Mouse (Mus musculus) forebrain, embryonic 15.5 days (tissue): ENCODE measurements around the gene Hoxb7. TPM values are rescaled to one million over a fixed set of nuclear protein-coding genes. Genes with fewer than 3 reads are reported as not detected.

Experiments
- ATAC-seq: fragments of 200-750 bp; cut with Nextera tagmentation; replicated peaks from 2 replicates; pipeline ENCODE4 v1.8.0; 2017; ENCODE audit warnings: mild to moderate bottlenecking, moderate TSS enrichment, moderate library complexity
- H3K27ac ChIP-seq: fragments of 300-500 bp; sonication (generic); replicated peaks from 2 replicates; pipeline ENCODE4 v1.5.1; 2015; ENCODE audit warnings: mild to moderate bottlenecking, inconsistent platforms
- H3K27me3 ChIP-seq: fragments of 300-500 bp; sonication (generic); 2 replicates; pipeline ENCODE4 v1.6.1; 2015; ENCODE audit warnings: inconsistent platforms
- H3K36me3 ChIP-seq: fragments of 300-500 bp; sonication (generic); 2 replicates; pipeline ENCODE4 v1.6.1; 2015; ENCODE audit warnings: mild to moderate bottlenecking, inconsistent platforms
- H3K4me1 ChIP-seq: fragments of 300-500 bp; sonication (generic); 2 replicates; pipeline ENCODE4 v1.6.1; 2015; ENCODE audit warnings: inconsistent platforms
- H3K4me2 ChIP-seq: fragments of 300-500 bp; sonication (generic); replicated peaks from 2 replicates; pipeline ENCODE4 v1.6.1; 2015; ENCODE audit warnings: mild to moderate bottlenecking, inconsistent platforms
- H3K4me3 ChIP-seq: fragments of 300-500 bp; sonication (generic); 2 replicates; pipeline ENCODE4 v1.5.1; 2015; ENCODE audit warnings: mild to moderate bottlenecking, inconsistent platforms
- H3K9ac ChIP-seq: fragments of 300-500 bp; sonication (generic); replicated peaks from 2 replicates; pipeline ENCODE4 v1.6.1; 2015; ENCODE audit warnings: mild to moderate bottlenecking, inconsistent platforms
- H3K9me3 ChIP-seq: fragments of 300-500 bp; sonication (generic); 2 replicates; pipeline ENCODE4 v1.6.1; 2016; ENCODE audit warnings: inconsistent platforms
- WGBS: fragments of 180-500 bp; shearing (Covaris S2); methylation state at CpG from one replicate; pipeline ENCODE4 v1.1.7; 2015; ENCODE audit warnings: mixed read lengths; 5-methylcytosine and 5-hydroxymethylcytosine counted together
- polyA plus RNA-seq: library from polyadenylated mRNA; unstranded; fragments of >200 nt; fragmentation: Nextera tagmentation; extraction: Ambion mirVana; gene quantifications from 2 replicates; pipeline ENCODE4 v1.2.1, GENCODE M21; 2015

The Hoxb7 gene
- polyA plus RNA-seq, 1 experiment from 2014 or later: not detected

DNA sequence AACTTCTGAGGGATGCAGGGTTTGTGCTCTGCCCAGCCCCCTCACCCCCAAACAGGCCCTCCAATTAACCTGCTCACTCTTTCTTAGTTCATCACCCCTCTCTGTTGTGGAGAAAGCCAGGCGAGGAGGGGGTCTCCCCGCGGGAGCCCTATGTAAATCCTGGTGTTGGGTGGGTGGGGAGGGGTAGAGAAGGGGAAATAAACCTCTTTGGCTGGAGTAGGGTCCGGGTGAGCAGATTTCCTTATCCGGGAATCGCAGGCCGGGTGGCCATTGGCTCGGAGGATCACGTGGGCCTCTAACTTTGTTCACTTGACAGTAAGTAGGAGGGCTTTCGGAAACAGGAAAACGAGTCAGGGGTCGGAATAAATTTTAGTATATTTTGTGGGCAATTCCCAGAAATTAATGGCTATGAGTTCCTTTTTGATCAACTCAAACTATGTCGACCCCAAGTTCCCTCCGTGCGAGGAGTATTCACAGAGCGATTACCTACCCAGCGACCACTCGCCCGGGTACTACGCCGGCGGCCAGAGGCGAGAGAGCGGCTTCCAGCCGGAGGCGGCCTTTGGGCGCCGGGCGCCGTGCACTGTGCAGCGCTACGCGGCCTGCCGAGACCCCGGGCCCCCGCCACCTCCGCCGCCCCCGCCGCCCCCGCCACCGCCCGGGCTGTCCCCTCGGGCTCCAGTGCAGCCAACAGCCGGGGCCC is 32.1 kb downstream of the Hoxb7 start:
- Histone ChIP-seq H3K4me1 (peaks cover 5% of the 10 kb centered on the region), H3K4me3 (peak overlapping the region; percentile 10), H3K27me3 (peaks cover 98% of the 10 kb centered on the region), H3K9ac (no peak overlapping the region), H3K9me3 (no peaks in the 10 kb centered on the region), H3K36me3 (no peaks in the 10 kb centered on the region), H3K27ac (no peak overlapping the region), H3K4me2 (peak overlapping the region; percentile 14; the same call in 1 of the 2 replicates)
- ATAC-seq: no peak
- WGBS: under 1% methylated on average over 38 of the region's 45 CpGs

- H3K36me3 ChIP-seq: no peaks in the 10 kb centered on the region
- H3K27ac ChIP-seq: no peak overlapping the region
- H3K27me3 ChIP-seq: peaks cover 98% of the 10 kb centered on the region
- ATAC-seq: no peak
- H3K9ac ChIP-seq: no peak overlapping the region
- peaks cover 5% of the 10 kb centered on the region for H3K4me1 ChIP-seq
- peak overlapping the region; percentile 10; the same call in 1 of the 2 replicates for H3K4me3 ChIP-seq
- peak overlapping the region; percentile 14; the same call in 1 of the 2 replicates for H3K4me2 ChIP-seq
- H3K9me3 ChIP-seq: no peaks in the 10 kb centered on the region
- 1% methylated on average over 29 of the region's 34 CpGs for WGBS
These were observed 32.9 kb downstream of the Hoxb7 start for GRCm38 (mm10) chr11:96319071-96319902.

DNA sequence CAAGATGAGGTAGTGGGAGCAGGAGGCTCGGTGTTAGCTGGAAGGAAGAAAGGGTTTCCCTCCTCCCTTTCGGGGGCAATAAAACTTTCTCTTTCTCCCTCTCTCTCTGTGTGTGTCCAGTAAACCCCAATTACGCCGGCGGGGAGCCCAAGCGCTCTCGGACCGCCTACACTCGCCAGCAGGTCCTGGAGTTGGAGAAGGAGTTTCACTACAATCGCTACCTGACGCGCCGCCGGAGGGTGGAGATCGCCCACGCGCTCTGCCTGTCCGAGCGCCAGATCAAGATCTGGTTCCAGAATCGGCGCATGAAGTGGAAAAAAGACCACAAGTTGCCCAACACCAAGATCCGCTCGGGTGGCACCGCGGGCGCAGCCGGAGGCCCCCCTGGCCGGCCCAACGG is 33.5 kb downstream of the Hoxb7 start:
- WGBS: under 1% methylated on average over 29 of the region's 29 CpGs
- H3K27ac ChIP-seq: no peak overlapping the region
- no peak overlapping the region for H3K4me2 ChIP-seq
- peaks cover 98% of the 10 kb centered on the region for H3K27me3 ChIP-seq
- no peak overlapping the region for H3K9ac ChIP-seq
- H3K36me3 ChIP-seq: no peaks in the 10 kb centered on the region
- H3K9me3 ChIP-seq: no peaks in the 10 kb centered on the region
- H3K4me1 ChIP-seq: peaks cover 5% of the 10 kb centered on the region
- no peak for ATAC-seq
- H3K4me3 ChIP-seq: no peak overlapping the region

GRCm38 (mm10) chr11:96320688-96321087 is 34.3 kb downstream of the Hoxb7 start:
- no peak for ATAC-seq

GRCm38 (mm10) chr11:96321846-96322245 is 35.4 kb downstream of the Hoxb7 start:
- H3K4me1 ChIP-seq: peaks cover 5% of the 10 kb centered on the region
- H3K27ac ChIP-seq: no peak overlapping the region
- no peaks in the 10 kb centered on the region for H3K9me3 ChIP-seq
- 4% methylated on average over 5 of the region's 5 CpGs for WGBS
- ATAC-seq: no peak
- H3K27me3 ChIP-seq: peaks cover 99% of the 10 kb centered on the region
- no peak overlapping the region for H3K4me3 ChIP-seq
- no peaks in the 10 kb centered on the region for H3K36me3 ChIP-seq
- no peak overlapping the region for H3K9ac ChIP-seq
- H3K4me2 ChIP-seq: no peak overlapping the region

More at GRCm38 (mm10) chr11:96320688-96321087, 34.3 kb downstream of the Hoxb7 start:
- Histone ChIP-seq H3K27ac (no peak overlapping the region), H3K27me3 (peaks cover 98% of the 10 kb centered on the region), H3K9ac (no peak overlapping the region), H3K36me3 (no peaks in the 10 kb centered on the region), H3K4me2 (no peak overlapping the region), H3K9me3 (no peaks in the 10 kb centered on the region), H3K4me1 (peaks cover 5% of the 10 kb centered on the region), H3K4me3 (no peak overlapping the region)
- WGBS: under 1% methylated on average over 17 of the region's 17 CpGs

DNA sequence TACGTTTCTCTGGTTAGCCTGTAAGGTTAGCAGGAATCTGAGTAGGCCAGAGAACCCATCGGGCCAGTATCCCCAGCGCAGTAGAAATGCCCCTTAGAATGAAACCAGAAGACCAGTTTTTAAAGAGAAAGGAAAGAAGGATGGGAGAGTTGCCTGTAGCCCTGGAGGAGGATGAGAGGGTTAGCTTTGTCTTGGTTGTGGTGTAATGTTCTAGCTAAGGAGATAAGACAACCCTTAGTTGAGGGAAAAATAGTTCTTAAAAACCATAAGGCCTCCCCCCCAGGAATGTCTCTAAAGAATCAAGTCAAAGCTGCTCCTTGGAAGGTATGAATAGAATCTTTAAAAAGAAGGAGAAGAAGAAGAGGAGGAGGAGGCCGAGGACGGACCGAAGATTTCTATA is 36.3 kb downstream of the Hoxb7 start:
- 4% methylated on average over 6 of the region's 6 CpGs for WGBS
- no peak for ATAC-seq
- peaks cover 99% of the 10 kb centered on the region for H3K27me3 ChIP-seq
- peaks cover 5% of the 10 kb centered on the region for H3K4me1 ChIP-seq
- H3K36me3 ChIP-seq: no peaks in the 10 kb centered on the region
- no peak overlapping the region for H3K4me3 ChIP-seq
- no peaks in the 10 kb centered on the region for H3K9me3 ChIP-seq
- no peak overlapping the region for H3K27ac ChIP-seq
- no peak overlapping the region for H3K4me2 ChIP-seq
- no peak overlapping the region for H3K9ac ChIP-seq

GRCm38 (mm10) chr11:96323154-96323553 is 36.7 kb downstream of the Hoxb7 start, which contains the start of gene Hoxb3:
Gene Hoxb3, plus strand, starts transcription at chr11:96323326.
- Histone ChIP-seq H3K27me3 (peaks cover 99% of the 10 kb centered on the region), H3K36me3 (no peaks in the 10 kb centered on the region), H3K27ac (no peak within 1 kb of the TSS), H3K9ac (no peak within 1 kb of the TSS), H3K9me3 (no peaks in the 10 kb centered on the region), H3K4me2 (no peak within 1 kb of the TSS), H3K4me3 (no peak within 1 kb of the TSS), H3K4me1 (peaks cover 5% of the 10 kb centered on the region)
- ATAC-seq: no peak
- 2% methylated on average over 10 of the region's 10 CpGs for WGBS

- Histone ChIP-seq H3K36me3 (no peaks in the 10 kb centered on the region), H3K4me3 (no peak overlapping the region), H3K27me3 (peaks cover 99% of the 10 kb centered on the region), H3K9me3 (no peaks in the 10 kb centered on the region), H3K4me2 (no peak overlapping the region), H3K9ac (no peak overlapping the region), H3K27ac (no peak overlapping the region), H3K4me1 (no peaks in the 10 kb centered on the region)
- 2% methylated on average over 5 of the region's 5 CpGs for WGBS
- no peak for ATAC-seq
These were observed 37.7 kb downstream of the Hoxb7 start for GRCm38 (mm10) chr11:96324125-96324524.

DNA sequence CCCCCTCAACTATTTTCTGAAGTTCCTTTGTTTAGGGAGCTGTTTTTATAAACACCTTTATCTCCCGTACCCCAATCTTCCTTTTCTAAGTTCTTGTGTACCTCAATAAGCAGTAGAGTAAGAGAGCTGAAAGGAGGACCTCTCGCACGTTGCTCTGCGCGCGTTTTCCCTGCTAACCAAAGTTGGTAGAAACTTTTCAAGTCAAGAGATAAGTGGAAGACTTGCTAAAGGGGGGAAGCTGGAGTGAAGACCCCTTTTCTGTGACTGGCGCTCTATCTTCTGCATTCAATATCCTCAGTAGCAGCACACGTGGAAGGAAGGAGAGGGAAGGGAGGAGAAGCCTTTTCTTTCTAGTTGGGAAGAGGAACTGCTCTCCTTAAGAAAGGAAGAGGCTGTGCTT is 38.5 kb downstream of the Hoxb7 start:
- Histone ChIP-seq H3K27ac (no peak overlapping the region), H3K36me3 (no peaks in the 10 kb centered on the region), H3K27me3 (peaks cover 99% of the 10 kb centered on the region), H3K9ac (no peak overlapping the region), H3K9me3 (no peaks in the 10 kb centered on the region), H3K4me1 (no peaks in the 10 kb centered on the region), H3K4me3 (no peak overlapping the region), H3K4me2 (no peak overlapping the region)
- 3% methylated on average over 8 of the region's 8 CpGs for WGBS
- ATAC-seq: no peak

DNA sequence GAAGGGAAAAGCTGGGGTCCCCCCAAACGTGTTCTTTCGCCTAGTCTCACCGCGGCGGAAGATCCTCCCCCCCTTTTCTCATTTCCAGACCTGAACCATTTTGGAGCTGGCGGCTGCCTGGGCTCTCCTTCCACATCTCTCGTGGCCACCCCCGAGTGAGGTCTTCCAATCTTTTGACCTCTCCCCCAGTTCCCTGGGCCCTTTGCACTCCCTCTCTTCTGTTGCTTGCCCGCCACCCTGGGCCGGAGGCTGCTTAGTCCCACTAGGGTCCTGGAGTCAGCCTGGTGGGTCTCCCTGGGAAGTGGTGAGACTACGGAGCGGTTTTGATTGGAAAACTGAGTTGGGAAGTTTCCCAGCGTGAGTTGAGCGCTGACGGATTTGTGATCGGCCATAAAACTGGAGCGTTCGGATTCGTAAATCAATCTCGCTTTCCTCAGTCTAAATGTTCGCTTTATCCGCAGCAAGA is 39.4 kb downstream of the Hoxb7 start:
- peaks cover 100% of the 10 kb centered on the region for H3K27me3 ChIP-seq

DNA sequence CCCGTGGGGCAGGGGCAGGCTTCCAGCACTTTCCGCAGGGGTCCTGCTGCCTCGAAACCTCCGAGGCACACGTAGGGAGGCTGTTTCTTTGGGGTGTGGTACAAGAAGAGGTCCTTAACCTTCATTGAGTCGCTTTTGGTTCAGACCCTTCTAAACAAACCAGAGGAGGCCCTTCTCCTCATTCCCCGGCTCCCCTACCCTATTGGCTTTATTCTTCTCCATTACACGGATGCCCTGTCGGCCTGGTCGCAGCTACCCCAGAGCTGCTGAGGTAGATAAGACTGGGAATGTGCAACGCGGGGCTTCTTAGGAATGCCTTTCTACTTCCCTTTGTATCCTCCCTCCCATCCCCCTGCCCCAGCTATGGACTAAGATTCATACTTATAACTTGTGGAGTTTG is 40.3 kb downstream of the Hoxb7 start:
- 2% methylated on average over 12 of the region's 12 CpGs for WGBS
- Histone ChIP-seq H3K9me3 (no peaks in the 10 kb centered on the region), H3K4me1 (no peaks in the 10 kb centered on the region), H3K27ac (no peak overlapping the region), H3K4me2 (no peak overlapping the region), H3K36me3 (no peaks in the 10 kb centered on the region), H3K27me3 (peaks cover 99% of the 10 kb centered on the region), H3K9ac (no peak overlapping the region), H3K4me3 (no peak overlapping the region)
- no peak for ATAC-seq

More for the DNA sequence above, 39.4 kb downstream of the Hoxb7 start:
- Histone ChIP-seq H3K9ac (no peak overlapping the region), H3K27ac (no peak overlapping the region), H3K9me3 (no peaks in the 10 kb centered on the region), H3K4me2 (no peak overlapping the region), H3K4me3 (no peak overlapping the region), H3K4me1 (no peaks in the 10 kb centered on the region), H3K36me3 (no peaks in the 10 kb centered on the region)
- 1% methylated on average over 22 of the region's 22 CpGs for WGBS
- ATAC-seq: no peak

GRCm38 (mm10) chr11:96327122-96327521 is 40.7 kb downstream of the Hoxb7 start:
- no peak overlapping the region for H3K9ac ChIP-seq
- H3K27me3 ChIP-seq: peaks cover 99% of the 10 kb centered on the region
- ATAC-seq: no peak
- no peaks in the 10 kb centered on the region for H3K9me3 ChIP-seq
- no peaks in the 10 kb centered on the region for H3K36me3 ChIP-seq
- no peak overlapping the region for H3K4me3 ChIP-seq
- no peaks in the 10 kb centered on the region for H3K4me1 ChIP-seq
- no peak overlapping the region for H3K4me2 ChIP-seq
- 3% methylated on average over 7 of the region's 7 CpGs for WGBS
- H3K27ac ChIP-seq: no peak overlapping the region
